Mouse (Mus musculus): ENCODE measurements around the gene Nrsn2.

The Nrsn2 gene

GRCm38 (mm10) chr2:152376345-152376741 lies at the start of gene Nrsn2:
Gene Nrsn2, minus strand, starts transcription at chr2:152376638.
- peak in 1 of 2 experiments; percentile 29 for DNase-seq (ENCODE audit: low spot score in 2 of 2)

DNA sequence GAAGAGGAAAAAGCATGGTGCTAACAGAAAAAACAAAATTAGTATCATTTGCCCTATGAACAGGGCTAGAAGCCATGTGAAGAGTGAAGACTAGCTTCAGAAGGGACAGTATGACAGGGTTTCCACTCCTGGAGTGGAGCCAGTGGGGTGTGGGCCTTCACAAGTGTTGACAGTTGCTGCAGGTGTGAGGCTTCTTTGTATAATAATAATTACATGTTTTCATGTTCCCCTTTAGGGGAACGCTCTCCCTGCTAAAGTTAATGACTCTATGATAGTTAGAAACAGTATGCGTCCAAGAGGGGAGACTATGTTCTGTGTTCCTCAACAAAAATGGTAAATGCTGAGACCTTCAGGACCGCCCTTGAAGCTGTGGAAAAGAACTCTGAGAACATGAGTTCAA lies 39.3 kb upstream of the Nrsn2 start:
- no peak for DNase-seq (ENCODE audit: low spot score in 2 of 2)

- DNase-seq (ENCODE audit: low spot score in 2 of 2): no peak
Observed at GRCm38 (mm10) chr2:152415287-152415686, 38.8 kb upstream of the Nrsn2 start, which contains the start of gene 6820408C15Rik. Gene 6820408C15Rik, plus strand, starts transcription at chr2:152415587.

DNA sequence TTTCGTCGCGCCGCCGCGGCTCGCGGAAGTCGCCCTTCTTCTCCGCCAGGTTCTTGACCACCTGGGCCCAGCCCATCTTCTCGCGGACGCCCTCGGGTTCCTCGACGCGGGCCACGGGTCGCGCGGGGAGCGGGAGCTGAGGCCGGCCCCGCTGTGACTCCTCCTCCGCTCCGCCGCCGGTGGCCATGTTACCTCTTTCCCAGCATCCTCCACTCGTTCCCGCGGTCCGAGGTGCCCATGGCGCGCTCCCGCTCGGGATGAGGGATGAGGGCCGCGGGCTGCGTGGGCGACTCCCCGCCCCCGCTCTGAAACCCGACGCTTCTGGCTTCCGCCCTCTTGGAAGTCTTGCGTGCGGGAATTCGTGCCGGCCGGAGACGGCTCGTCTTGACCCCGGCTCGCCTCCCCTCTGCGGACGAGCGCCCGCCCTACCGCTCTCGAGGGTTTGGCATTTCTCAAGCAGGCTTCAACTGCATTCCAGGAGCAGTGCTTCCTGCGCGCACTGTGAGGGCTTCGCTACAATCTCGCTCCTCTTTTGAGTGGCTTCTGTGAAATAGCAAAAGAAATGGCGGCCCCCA lies 38.2 kb upstream of the Nrsn2 start, which contains the start of gene Zcchc3:
TSS of gene Zcchc3 (minus strand) at position 437 of the 575 bp plus-strand sequence.
- peak; percentile 63 to 85 for DNase-seq (ENCODE audit: low spot score in 2 of 2)

DNA sequence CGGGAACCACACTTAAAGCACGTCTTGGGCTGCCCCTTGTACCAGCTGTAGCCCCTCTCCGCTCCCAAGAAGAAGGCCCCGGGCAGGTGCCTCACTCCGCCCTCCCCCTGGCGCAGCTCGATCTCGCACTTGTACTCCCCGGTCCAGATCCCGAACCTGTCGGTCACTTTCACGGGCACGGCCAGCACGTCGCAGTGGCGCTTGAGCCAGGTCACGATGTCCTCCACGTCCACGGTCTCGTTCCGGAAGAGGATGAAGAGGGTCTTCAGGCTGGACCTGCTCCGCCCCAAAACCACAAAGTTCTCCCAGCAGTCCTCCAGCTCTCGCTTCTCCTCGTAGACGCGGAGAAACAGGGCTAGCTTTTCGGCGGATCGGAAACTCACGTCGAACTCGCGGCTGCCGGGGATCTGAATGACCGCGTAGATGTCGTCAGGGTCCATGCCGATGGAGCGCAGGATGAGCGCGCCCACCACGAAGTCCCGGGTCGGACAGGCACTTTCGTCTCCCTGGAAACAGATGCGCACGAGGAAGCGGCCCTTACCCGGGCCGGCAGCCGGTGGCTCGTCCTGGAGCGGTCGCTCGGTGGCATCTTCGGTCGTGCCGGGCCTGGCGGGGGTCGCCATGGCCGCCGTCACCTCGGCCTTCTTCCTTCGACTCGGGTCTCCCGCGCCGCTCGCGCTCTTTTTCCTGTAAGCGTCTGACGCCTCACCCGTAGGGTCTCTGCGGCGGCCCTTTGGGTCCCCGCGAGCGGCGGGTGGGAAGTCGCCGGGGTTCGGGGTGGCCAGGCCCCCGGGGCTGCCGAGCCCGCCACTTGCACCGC lies 37.5 kb upstream of the Nrsn2 start:
- no peak for DNase-seq (ENCODE audit: low spot score in 2 of 2)

- DNase-seq (ENCODE audit: low spot score in 2 of 2): no peak
Observed at GRCm38 (mm10) chr2:152413158-152413764, 36.8 kb upstream of the Nrsn2 start.

DNA sequence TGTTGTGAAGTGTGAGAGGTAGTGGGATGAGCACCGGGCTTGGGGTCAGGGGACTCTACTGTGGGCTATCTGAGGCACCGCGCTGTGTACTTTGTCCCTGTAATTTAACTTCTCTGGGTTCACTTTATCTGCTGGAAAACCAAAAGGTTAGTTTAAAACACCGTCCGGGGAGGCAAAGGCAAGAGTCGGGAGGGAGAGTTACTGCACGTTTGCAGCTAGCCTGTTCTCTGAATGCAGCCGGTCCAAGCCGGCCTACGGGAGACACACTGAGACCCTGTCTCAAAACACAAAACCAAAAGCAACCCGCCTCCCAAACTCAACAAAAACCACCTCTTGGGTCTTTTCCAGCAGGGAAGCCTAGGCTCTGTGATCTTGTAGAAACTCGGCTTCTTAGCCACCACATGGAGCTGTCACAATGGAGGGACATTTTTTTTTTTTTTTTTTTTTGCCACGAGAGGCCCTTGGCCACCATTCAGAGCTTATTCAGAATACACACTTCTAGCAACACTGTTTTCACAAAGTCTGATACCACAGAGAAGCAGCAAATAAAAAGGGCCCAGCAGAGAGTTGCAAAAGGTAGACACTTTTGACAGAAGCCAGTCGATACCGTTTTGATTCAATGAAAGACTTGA lies 36.2 kb upstream of the Nrsn2 start:
- DNase-seq (ENCODE audit: low spot score in 2 of 2): no peak

DNA sequence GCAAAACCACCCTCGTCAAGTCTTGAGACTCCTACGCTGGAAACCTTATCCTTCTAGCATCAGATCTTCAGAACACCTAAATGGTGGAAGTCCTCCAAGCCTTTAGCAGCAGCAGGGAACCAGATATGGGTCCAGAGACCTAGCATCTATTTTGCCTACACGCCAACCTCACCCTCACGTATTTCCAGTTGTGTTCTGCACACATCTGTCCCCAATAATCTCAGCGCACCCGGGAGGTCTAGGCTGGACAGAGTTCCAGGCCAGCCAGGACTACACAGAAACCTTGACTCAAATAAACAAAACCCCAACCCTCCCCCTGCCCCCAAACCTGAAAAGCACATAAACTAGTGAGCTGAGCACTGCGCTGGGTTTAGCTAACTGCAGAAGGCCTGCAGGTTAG lies 35.0 kb upstream of the Nrsn2 start:
- DNase-seq (ENCODE audit: low spot score in 2 of 2): no peak

DNA sequence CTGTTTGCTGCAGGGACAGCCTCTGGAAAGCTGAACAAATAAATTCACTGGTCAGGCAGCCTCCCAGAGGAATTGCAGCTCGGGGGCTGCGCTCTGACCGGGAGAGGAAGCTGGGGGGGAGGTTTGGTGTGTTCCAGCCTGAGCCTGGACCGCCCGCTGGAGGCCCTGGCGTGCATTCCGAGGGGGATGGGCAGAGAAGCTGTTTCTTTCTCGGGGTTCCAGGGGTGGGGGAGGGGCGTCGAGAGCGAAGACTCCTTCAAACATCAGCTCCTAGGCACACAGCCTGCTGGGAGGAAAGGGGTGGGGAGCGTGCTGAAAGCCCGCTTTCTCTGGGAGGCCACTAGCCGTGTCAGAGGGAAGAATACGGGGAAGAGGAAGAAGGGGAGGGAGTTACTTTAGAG lies 34.5 kb upstream of the Nrsn2 start:
- peak in 1 of 2 experiments; percentile 66 for DNase-seq (ENCODE audit: low spot score in 2 of 2)

DNA sequence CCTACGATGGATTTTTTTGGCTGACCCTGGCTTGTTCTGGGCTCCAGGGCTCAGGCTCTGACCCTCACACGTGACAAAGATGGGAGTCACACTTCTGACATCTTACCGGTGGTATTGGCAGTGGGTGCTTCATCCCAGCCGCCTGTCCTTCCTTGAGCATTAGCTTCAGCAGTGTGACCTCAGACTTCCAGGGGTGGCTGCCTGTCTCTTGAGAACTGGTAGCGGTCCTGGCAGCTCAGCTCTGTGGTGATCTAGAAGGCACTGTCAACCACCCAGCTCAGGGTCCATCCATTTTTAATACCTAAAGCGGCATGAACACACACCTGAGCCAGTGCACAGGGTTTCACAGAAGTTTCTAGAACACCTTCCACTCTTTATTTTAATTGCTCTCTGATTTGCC lies 33.3 kb upstream of the Nrsn2 start:
- DNase-seq (ENCODE audit: low spot score in 2 of 2): no peak

GRCm38 (mm10) chr2:152406126-152406525 lies 29.7 kb upstream of the Nrsn2 start:
- peak; percentile 92 to 97 for DNase-seq (ENCODE audit: low spot score in 2 of 2)

DNA sequence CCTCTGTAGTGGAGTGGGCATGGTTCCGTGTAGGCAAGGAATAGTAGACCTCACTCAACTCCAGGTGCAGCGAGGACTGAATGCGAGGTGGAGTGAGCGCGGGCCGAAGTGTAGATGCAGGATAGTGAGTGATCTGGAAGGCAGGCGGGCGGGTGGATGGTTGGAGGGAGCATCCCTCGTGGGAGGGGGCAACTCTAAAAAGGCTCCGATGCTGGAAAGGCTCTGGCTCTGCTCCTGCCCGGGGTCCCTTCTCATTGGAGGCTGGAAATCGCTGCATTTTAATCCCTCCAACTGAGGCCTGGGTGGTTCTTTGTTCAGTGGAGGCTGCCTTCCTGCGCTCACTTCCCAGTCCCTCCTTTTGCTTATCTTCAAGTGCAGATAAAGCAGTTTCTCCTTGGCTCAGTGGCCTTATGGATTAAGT lies 22.7 kb upstream of the Nrsn2 start:
- no peak for DNase-seq (ENCODE audit: low spot score in 2 of 2)

GRCm38 (mm10) chr2:152398691-152399090 lies 22.3 kb upstream of the Nrsn2 start:
- DNase-seq (ENCODE audit: low spot score in 2 of 2): peak; percentile 88 to 90

GRCm38 (mm10) chr2:152397680-152398435 lies 21.4 kb upstream of the Nrsn2 start, which contains the start of gene Sox12:
Gene Sox12, minus strand, starts transcription at chr2:152398063.
- peak in 1 of 2 experiments; percentile 97 for DNase-seq (ENCODE audit: low spot score in 2 of 2)

- DNase-seq (ENCODE audit: low spot score in 2 of 2): peak in 1 of 2 experiments; percentile 84
Observed at GRCm38 (mm10) chr2:152397004-152397589, 20.7 kb upstream of the Nrsn2 start.

GRCm38 (mm10) chr2:152396110-152397003 lies 19.9 kb upstream of the Nrsn2 start:
- peak; percentile 87 to 90 for DNase-seq (ENCODE audit: low spot score in 2 of 2)

- no peak for DNase-seq (ENCODE audit: low spot score in 2 of 2)
Observed at GRCm38 (mm10) chr2:152395271-152395920, 19.0 kb upstream of the Nrsn2 start.

DNA sequence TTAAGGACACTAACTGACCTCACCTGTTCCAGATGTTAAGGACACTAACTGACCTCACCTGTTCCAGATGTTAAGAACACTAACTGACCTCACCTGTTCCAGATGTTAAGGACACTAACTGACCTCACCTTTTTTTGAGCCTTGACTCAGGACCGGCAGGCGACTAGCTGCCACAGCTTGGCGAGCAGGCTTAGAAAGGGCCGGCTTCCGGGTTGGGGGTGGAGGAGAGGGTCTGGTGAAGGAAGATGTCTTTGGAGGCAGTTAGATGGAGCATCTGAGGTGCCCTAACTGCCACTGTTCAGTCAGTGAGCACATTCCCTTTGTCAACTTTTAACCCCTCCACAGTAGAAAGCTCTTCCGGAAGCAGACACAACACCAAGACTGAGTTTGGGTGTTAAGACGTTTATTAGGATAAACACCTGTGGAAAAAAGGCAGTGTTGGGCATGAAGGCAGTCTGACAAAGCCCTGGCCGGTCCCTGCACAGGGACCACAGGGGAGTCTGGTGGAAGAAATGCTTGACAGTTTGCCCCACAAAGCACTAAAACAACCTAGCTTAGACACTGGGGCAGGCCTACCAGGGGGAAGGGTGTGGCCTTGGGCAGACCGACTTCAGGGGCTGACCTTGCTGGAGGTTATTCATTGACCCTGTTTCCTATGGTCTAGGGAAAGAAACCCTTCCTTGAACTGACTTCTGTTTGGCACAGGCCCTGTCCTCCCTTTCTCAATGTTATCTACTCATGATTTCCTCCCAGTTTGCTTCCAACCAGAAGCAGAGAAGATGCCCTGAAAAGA lies 17.0 kb upstream of the Nrsn2 start:
- no peak for DNase-seq (ENCODE audit: low spot score in 2 of 2)

All from left cerebral cortex, adult 9 months (tissue).